Mouse (Mus musculus): ENCODE results near the gene Slc11a1.

GRCm38 (mm10) chr1:74376396-74376795, 1.4 kb downstream of the Slc11a1 start:
- TF ChIP-seq CTCF (IDR thresholded peaks at IDR 0.05; ENCODE audit: extremely low read depth, insufficient read depth, insufficient read length, insufficient replicate concordance) (no peak), POLR2A (IDR thresholded peaks at IDR 0.05; ENCODE audit: low read depth, low read length) (no peak)

All from spleen, adult 2 months (tissue).